In genomic region chr10:8431857-8432256, GRCm38 (mm10) we compare ENCODE assay signal across 10 mouse cellular contexts.
DNase-seq lines count a peak whose midpoint lies in the region; ATAC-seq and TF ChIP-seq lines count a peak whose summit lies in the region.
"Had no signal": no experiment of that assay in that cellular context is flagged by ENCODE, and none has a peak within 500 bp of the region (broad histone marks: within the 10 kb centered on the region; RNA-seq: fewer than 3 reads in every experiment).

No protein-coding gene starts in this region.

- TF ChIP-seq CTCF in CH12.LX (conservative IDR thresholded peaks at IDR 0.05 in 1 of 2, IDR thresholded peaks at IDR 0.05 in 1 of 2; ENCODE audit: low read depth in 2 of 2, low read length in 2 of 2): no peak
- TF ChIP-seq CTCF in embryonic fibroblast, embryonic 13.5 days (IDR thresholded peaks at IDR 0.05; ENCODE audit: borderline replicate concordance, insufficient read depth, low read length): no peak
- no peak for TF ChIP-seq CTCF in lung, postnatal 0 days (IDR thresholded peaks at IDR 0.05)

- no peaks in the 10 kb centered on the region for H3K36me3 ChIP-seq in hindbrain, embryonic 14.5 days (replicated peaks; ENCODE audit: control insufficient read depth, insufficient read depth)
- H3K36me3 ChIP-seq in hindbrain, embryonic 13.5 days: no peaks in the 10 kb centered on the region
- no peaks in the 10 kb centered on the region for H3K36me3 ChIP-seq in CH12.LX (replicated peaks in 1 of 2; ENCODE audit: control insufficient read depth in 1 of 2, insufficient read depth in 1 of 2, low read length in 1 of 2)
- no peaks in the 10 kb centered on the region for H3K36me3 ChIP-seq in lung, postnatal 0 days (ENCODE audit: insufficient read depth, low read length)
- H3K36me3 ChIP-seq in liver, embryonic 12.5 days: no peaks in the 10 kb centered on the region
- H3K36me3 ChIP-seq in forebrain, embryonic 14.5 days (ENCODE audit: control insufficient read depth, insufficient read depth, low read length): no peaks in the 10 kb centered on the region
- H3K36me3 ChIP-seq: forebrain, embryonic 10.5 days had no signal

- H3K27me3 ChIP-seq in hindbrain, embryonic 14.5 days (ENCODE audit: control insufficient read depth, insufficient read depth, low read length): no peaks in the 10 kb centered on the region
- no peaks in the 10 kb centered on the region for H3K27me3 ChIP-seq in hindbrain, embryonic 13.5 days
- H3K27me3 ChIP-seq in CH12.LX (replicated peaks): no peaks in the 10 kb centered on the region
- H3K27me3 ChIP-seq in lung, postnatal 0 days (replicated peaks; ENCODE audit: insufficient read depth, low read length): no peaks in the 10 kb centered on the region
- no peaks in the 10 kb centered on the region for H3K27me3 ChIP-seq in liver, embryonic 12.5 days (replicated peaks)
- H3K27me3 ChIP-seq in forebrain, embryonic 14.5 days (replicated peaks; ENCODE audit: control insufficient read depth, insufficient read depth, low read length): no peaks in the 10 kb centered on the region

- dilution Hi-C loops in CH12.LX (cut with MboI; ENCODE audit: extremely low pct_ligation_motif_present, extremely low pct_unique_long_range_greater_than_20kb, low sequenced_read_pairs): no loop called here

- no peak for TF ChIP-seq RAD21 in CH12.LX (IDR thresholded peaks at IDR 0.05; ENCODE audit: low read depth, low read length)

- in situ Hi-C loops in CH12.LX (cut with MboI; ENCODE audit: low pct_ligation_motif_present, low pct_unique_long_range_greater_than_20kb, low sequenced_read_pairs): no loop called here

- H3K4me2 ChIP-seq in hindbrain, embryonic 14.5 days (replicated peaks): no peak overlapping the region
- H3K4me2 ChIP-seq in hindbrain, embryonic 13.5 days: no peak overlapping the region
- H3K4me2 ChIP-seq in CH12.LX (ENCODE audit: insufficient read depth, low read depth, poor library complexity, severe bottlenecking): no peak overlapping the region; the same call in 1 of the 2 replicates
- no peak overlapping the region for H3K4me2 ChIP-seq in lung, postnatal 0 days (replicated peaks; ENCODE audit: low read depth, low read length)
- no peak overlapping the region for H3K4me2 ChIP-seq in liver, embryonic 12.5 days
- no peak overlapping the region for H3K4me2 ChIP-seq in forebrain, embryonic 14.5 days (ENCODE audit: low read length)

- no peak overlapping the region for H3K9ac ChIP-seq in hindbrain, embryonic 14.5 days
- H3K9ac ChIP-seq in hindbrain, embryonic 13.5 days: no peak overlapping the region
- H3K9ac ChIP-seq in CH12.LX (ENCODE audit: insufficient read depth, low read depth): no peak overlapping the region
- H3K9ac ChIP-seq in lung, postnatal 0 days (replicated peaks; ENCODE audit: low read depth): no peak overlapping the region
- H3K9ac ChIP-seq in liver, embryonic 12.5 days: no peak overlapping the region
- H3K9ac ChIP-seq in forebrain, embryonic 14.5 days (ENCODE audit: low read length): no peak overlapping the region
- H3K9ac ChIP-seq: liver, postnatal 0 days had no signal

- H3K9me3 ChIP-seq in hindbrain, embryonic 14.5 days (ENCODE audit: control insufficient read depth, low read length): no peaks in the 10 kb centered on the region
- no peaks in the 10 kb centered on the region for H3K9me3 ChIP-seq in hindbrain, embryonic 13.5 days
- no peaks in the 10 kb centered on the region for H3K9me3 ChIP-seq in CH12.LX (replicated peaks; ENCODE audit: low read length)
- no peaks in the 10 kb centered on the region for H3K9me3 ChIP-seq in lung, postnatal 0 days (ENCODE audit: low read length)
- no peaks in the 10 kb centered on the region for H3K9me3 ChIP-seq in liver, embryonic 12.5 days (replicated peaks)
- no peaks in the 10 kb centered on the region for H3K9me3 ChIP-seq in forebrain, embryonic 14.5 days (replicated peaks; ENCODE audit: control insufficient read depth, low read length)
- H3K9me3 ChIP-seq: forebrain, embryonic 10.5 days had no signal

- DNase-seq in hindbrain, embryonic 14.5 days (ENCODE audit: low spot score): peak; percentile 38
- DNase-seq in CH12.LX (ENCODE audit: extremely low read depth): peak; percentile 31
- peak; percentile 79 for DNase-seq in lung, postnatal 0 days (ENCODE audit: low spot score)
- DNase-seq in thymus, postnatal 10 days (ENCODE audit: low spot score in 2 of 2): no peak
- DNase-seq in forebrain, embryonic 14.5 days (ENCODE audit: low spot score): no peak
- DNase-seq: liver, postnatal 0 days had no signal

- peak; percentile 60 for TF ChIP-seq EP300 in CH12.LX (IDR thresholded peaks at IDR 0.05; ENCODE audit: low read length)
- no peak for TF ChIP-seq EP300 in lung, postnatal 0 days (IDR thresholded peaks at IDR 0.05)

- 80% methylated on average over 2 of the region's 2 CpGs for WGBS in hindbrain, embryonic 14.5 days
- WGBS in hindbrain, embryonic 13.5 days: 95% methylated on average over 2 of the region's 2 CpGs
- WGBS in lung, postnatal 0 days: 49% methylated on average over 2 of the region's 2 CpGs
- WGBS in liver, embryonic 12.5 days (ENCODE audit: insufficient replicate concordance): 68% methylated on average over 2 of the region's 2 CpGs
- WGBS in forebrain, embryonic 14.5 days: 89% methylated on average over 2 of the region's 2 CpGs

- no peak overlapping the region for H3K27ac ChIP-seq in hindbrain, embryonic 14.5 days
- no peak overlapping the region for H3K27ac ChIP-seq in hindbrain, embryonic 13.5 days
- no peak overlapping the region for H3K27ac ChIP-seq in CH12.LX (ENCODE audit: insufficient read depth, low read depth)
- peak overlapping the region; percentile 55 for H3K27ac ChIP-seq in embryonic fibroblast, embryonic 13.5 days (ENCODE audit: insufficient read depth, low read length)
- no peak overlapping the region for H3K27ac ChIP-seq in lung, postnatal 0 days (ENCODE audit: low read length)
- no peak overlapping the region for H3K27ac ChIP-seq in liver, embryonic 12.5 days
- H3K27ac ChIP-seq in forebrain, embryonic 14.5 days (ENCODE audit: low read depth, low read length): no peak overlapping the region
- H3K27ac ChIP-seq: forebrain, embryonic 10.5 days had no signal

- ATAC-seq in hindbrain, embryonic 14.5 days (ENCODE audit: low FRiP score): no peak
- ATAC-seq in hindbrain, embryonic 13.5 days (ENCODE audit: low FRiP score): no peak
- peak; percentile 89 for ATAC-seq in lung, postnatal 0 days
- ATAC-seq in liver, embryonic 12.5 days: no peak
- ATAC-seq in forebrain, embryonic 14.5 days: no peak
- ATAC-seq: liver, postnatal 0 days had no signal

- no peak for TF ChIP-seq POLR2A in CH12.LX (IDR thresholded peaks at IDR 0.05; ENCODE audit: low read depth, low read length)
- TF ChIP-seq POLR2A in embryonic fibroblast, embryonic 13.5 days (IDR thresholded peaks at IDR 0.05; ENCODE audit: low read depth, low read length): no peak

- H3K4me1 ChIP-seq in hindbrain, embryonic 14.5 days (replicated peaks; ENCODE audit: control insufficient read depth, insufficient read depth, low read length): no peaks in the 10 kb centered on the region; the same call in none of the 2 replicates
- peaks cover 7% of the 10 kb centered on the region; the same call in 1 of the 2 replicates for H3K4me1 ChIP-seq in hindbrain, embryonic 13.5 days (replicated peaks)
- peaks cover 10 to 13% of the 10 kb centered on the region in 2 experiments; a peak in 3 of 4 replicates for H3K4me1 ChIP-seq in CH12.LX (ENCODE audit: control insufficient read depth in 1 of 2, insufficient read depth in 2 of 2)
- H3K4me1 ChIP-seq in embryonic fibroblast, embryonic 13.5 days (ENCODE audit: control insufficient read depth, insufficient read depth, low read length): peaks cover 5% of the 10 kb centered on the region
- H3K4me1 ChIP-seq in lung, postnatal 0 days (ENCODE audit: insufficient read depth, low read depth, low read length): no peaks in the 10 kb centered on the region
- no peaks in the 10 kb centered on the region for H3K4me1 ChIP-seq in liver, embryonic 12.5 days
- peaks cover 6% of the 10 kb centered on the region; the same call in 1 of the 2 replicates for H3K4me1 ChIP-seq in forebrain, embryonic 14.5 days (ENCODE audit: control insufficient read depth, insufficient read depth, low read length)

- H3K4me3 ChIP-seq in hindbrain, embryonic 14.5 days (replicated peaks; ENCODE audit: low read length): no peak overlapping the region
- H3K4me3 ChIP-seq in hindbrain, embryonic 13.5 days: no peak overlapping the region
- no peak overlapping the region for H3K4me3 ChIP-seq in CH12.LX (replicated peaks in 1 of 3; ENCODE audit: low read depth in 2 of 3, low read length in 2 of 3, poor library complexity in 1 of 3)
- H3K4me3 ChIP-seq in embryonic fibroblast, embryonic 13.5 days (ENCODE audit: insufficient read depth, low read length): no peak overlapping the region
- H3K4me3 ChIP-seq in lung, postnatal 0 days (ENCODE audit: low read depth, low read length): no peak overlapping the region
- no peak overlapping the region for H3K4me3 ChIP-seq in liver, embryonic 12.5 days
- H3K4me3 ChIP-seq in forebrain, embryonic 14.5 days (ENCODE audit: low read depth, low read length): no peak overlapping the region
- H3K4me3 ChIP-seq: forebrain, embryonic 10.5 days had no signal

- H3K79me2 ChIP-seq in CH12.LX (replicated peaks; ENCODE audit: control insufficient read depth, extremely low read depth, insufficient read depth, poor library complexity, severe bottlenecking): no peaks in the 10 kb centered on the region

TF ChIP-seq in CH12.LX, 34 proteins besides CTCF, POLR2A, EP300 and RAD21 (continues in another document):
- TF ChIP-seq CHD2 (IDR thresholded peaks at IDR 0.05; ENCODE audit: low read length) (0 out of 2 replicates have a peak, but pooled peaks have one; percentile 31), RCOR1 (conservative IDR thresholded peaks at IDR 0.05; ENCODE audit: low read depth, low read length) (no peak), BHLHE40 (IDR thresholded peaks at IDR 0.05; ENCODE audit: low read depth, low read length) (peak; percentile 66), MEF2A (IDR thresholded peaks at IDR 0.05; ENCODE audit: borderline replicate concordance, low read depth, low read length) (peak; percentile 76), JUN (IDR thresholded peaks at IDR 0.05; ENCODE audit: insufficient read depth, low read depth, low read length) (peak; percentile 73), IRF4 (IDR thresholded peaks at IDR 0.05; ENCODE audit: low read depth, low read length) (peak; percentile 86; the same call in 1 of the 2 replicates), ETS1 (conservative IDR thresholded peaks at IDR 0.05; ENCODE audit: low read depth, low read length) (peak; percentile 66), SMC3 (IDR thresholded peaks at IDR 0.05; ENCODE audit: low read depth, low read length) (no peak), ZC3H11A (IDR thresholded peaks at IDR 0.05; ENCODE audit: low read depth, low read length) (no peak), TCF12 (IDR thresholded peaks at IDR 0.05; ENCODE audit: low read depth, low read length) (peak; percentile 49; the same call in 1 of the 2 replicates), JUND (conservative IDR thresholded peaks at IDR 0.05; ENCODE audit: low read depth, low read length) (peak; percentile 82), GABPA (IDR thresholded peaks at IDR 0.05; ENCODE audit: insufficient replicate concordance, low read depth, low read length) (no peak), E2F4 (IDR thresholded peaks at IDR 0.05; ENCODE audit: insufficient replicate concordance, low read depth, low read length) (no peak), UBTF (IDR thresholded peaks at IDR 0.05; ENCODE audit: low read depth, low read length) (no peak)

Comparison
In these comparisons a context has a peak if more than half of its experiments do, and no peak if none do; other contexts are left out.
1. DNase-seq: peak in hindbrain, embryonic 14.5 days (single experiment), CH12.LX (single experiment) and lung, postnatal 0 days (single experiment); none in thymus, postnatal 10 days (0 of 2) and forebrain, embryonic 14.5 days (single experiment).